Mouse (Mus musculus) embryonic fibroblast, embryonic 13.5 days (primary cell): ENCODE results near the gene Thada. TPM values are rescaled to one million over a fixed set of nuclear protein-coding genes. Genes with fewer than 3 reads are reported as not detected.
A peak's percentile ranks its signal among the peaks of the same experiment; 100 is the strongest.

Experiments used
- H3K27ac ChIP-seq: 2 replicates; pipeline ENCODE4 v1.5.1; 2012; ENCODE audit warnings: low read length, control low read depth, inconsistent platforms; ENCODE audit not compliant: insufficient read depth
- H3K4me1 ChIP-seq: 2 replicates; pipeline ENCODE4 v1.6.1; 2011; ENCODE audit warnings: low read length; ENCODE audit not compliant: control insufficient read depth, insufficient read depth
- H3K4me3 ChIP-seq: 2 replicates; pipeline ENCODE4 v1.5.1; 2011; ENCODE audit warnings: mild to moderate bottlenecking, control low read depth, low read length; ENCODE audit not compliant: insufficient read depth
- CTCF ChIP-seq: IDR thresholded peaks from 2 replicates; pipeline ENCODE4 v1.5.1; 2011; ENCODE audit warnings: mild to moderate bottlenecking, control low read depth, low read length, moderate library complexity, borderline replicate concordance; ENCODE audit not compliant: insufficient read depth
- POLR2A ChIP-seq: IDR thresholded peaks from 2 replicates; pipeline ENCODE4 v1.6.1; 2011; ENCODE audit warnings: low read depth, mild to moderate bottlenecking, control low read depth, low read length, moderate library complexity
- polyA plus RNA-seq: library from polyadenylated mRNA; stranded (reverse); fragments of >200 nt; gene quantifications from 2 replicates; pipeline ENCODE4 v1.2.4, GENCODE M21; 2011; ENCODE audit warnings: low read depth; ENCODE audit not compliant: missing spikeins, insufficient read length

The Thada gene
- polyA plus RNA-seq, 1 experiment = 20.3 TPM

- TF ChIP-seq POLR2A (no peak), CTCF (no peak)
- Histone ChIP-seq H3K27ac (peak overlapping the region; percentile 51; the same call in 1 of the 2 replicates), H3K4me1 (peaks cover 9% of the 10 kb centered on the region; the same call in 1 of the 2 replicates), H3K4me3 (no peak overlapping the region)
Observed at GRCm38 (mm10) chr17:84179973-84180365, 286.0 kb downstream of the Thada start.

GRCm38 (mm10) chr17:84179026-84179972, 286.7 kb downstream of the Thada start:
- no peak for TF ChIP-seq CTCF
- TF ChIP-seq POLR2A = no peak
- Histone ChIP-seq H3K27ac (0 out of 2 replicates have a peak overlapping the region, but pooled peaks have one; percentile 51), H3K4me1 (peaks cover 9% of the 10 kb centered on the region; the same call in 1 of the 2 replicates)

GRCm38 (mm10) chr17:84177481-84177880, 288.5 kb downstream of the Thada start:
- TF ChIP-seq CTCF = no peak
- no peak for TF ChIP-seq POLR2A
- H3K4me3 ChIP-seq = no peak overlapping the region
- H3K4me1 ChIP-seq = peaks cover 9% of the 10 kb centered on the region; the same call in 1 of the 2 replicates
- H3K27ac ChIP-seq = no peak overlapping the region

More at GRCm38 (mm10) chr17:84179026-84179972, 286.7 kb downstream of the Thada start:
- H3K4me3 ChIP-seq = no peak overlapping the region

GRCm38 (mm10) chr17:84176446-84176845, 289.6 kb downstream of the Thada start:
- Histone ChIP-seq H3K4me1 (peaks cover 2% of the 10 kb centered on the region; the same call in 1 of the 2 replicates), H3K4me3 (no peak overlapping the region), H3K27ac (no peak overlapping the region)
- TF ChIP-seq POLR2A = no peak
- TF ChIP-seq CTCF = no peak

GRCm38 (mm10) chr17:84175196-84175595, 290.8 kb downstream of the Thada start:
- Histone ChIP-seq H3K27ac (no peak overlapping the region), H3K4me1 (no peaks in the 10 kb centered on the region), H3K4me3 (no peak overlapping the region)
- TF ChIP-seq POLR2A (no peak), CTCF (no peak)

- H3K27ac ChIP-seq = no peak overlapping the region
Observed at GRCm38 (mm10) chr17:84167377-84167776, 298.6 kb downstream of the Thada start.

GRCm38 (mm10) chr17:84166135-84166860, 299.7 kb downstream of the Thada start:
- Histone ChIP-seq H3K4me3 (no peak overlapping the region), H3K27ac (no peak overlapping the region), H3K4me1 (no peaks in the 10 kb centered on the region)
- no peak for TF ChIP-seq CTCF

More at GRCm38 (mm10) chr17:84167377-84167776, 298.6 kb downstream of the Thada start:
- Histone ChIP-seq H3K4me3 (no peak overlapping the region), H3K4me1 (no peaks in the 10 kb centered on the region)
- TF ChIP-seq CTCF = no peak
- TF ChIP-seq POLR2A = no peak

GRCm38 (mm10) chr17:84165735-84166134, 300.3 kb downstream of the Thada start:
- no peak overlapping the region for H3K27ac ChIP-seq
- no peak for TF ChIP-seq CTCF
- no peak for TF ChIP-seq POLR2A
- H3K4me1 ChIP-seq = no peaks in the 10 kb centered on the region
- no peak overlapping the region for H3K4me3 ChIP-seq

GRCm38 (mm10) chr17:84164146-84164545, 301.9 kb downstream of the Thada start:
- H3K27ac ChIP-seq = no peak overlapping the region
- H3K4me3 ChIP-seq = no peak overlapping the region
- TF ChIP-seq POLR2A (no peak), CTCF (no peak)
- H3K4me1 ChIP-seq = no peaks in the 10 kb centered on the region
